Mouse (Mus musculus): ENCODE data around the gene Lrp3. TPM values are rescaled to one million over a fixed set of nuclear protein-coding genes. Genes with fewer than 3 reads are reported as not detected.

Lrp3 gene
- polyA plus RNA-seq, 1 experiment from 2014 or later: 1.6 TPM

GRCm38 (mm10) chr7:35232796-35233455 lies 17.6 kb upstream of the Lrp3 start:
- Histone ChIP-seq H3K4me2 (0 out of 2 replicates have a peak overlapping the region, but pooled peaks have one; percentile 72), H3K9ac (no peak overlapping the region), H3K27me3 (replicated peaks) (no peaks in the 10 kb centered on the region), H3K4me3 (no peak overlapping the region), H3K27ac (replicated peaks) (no peak overlapping the region), H3K36me3 (no peaks in the 10 kb centered on the region), H3K9me3 (no peaks in the 10 kb centered on the region), H3K4me1 (peaks cover 6% of the 10 kb centered on the region)
- ATAC-seq (ENCODE audit: extremely low read depth, insufficient number of reproducible peaks, low FRiP score, low TSS enrichment): no peak
- 35% methylated on average over 13 of the region's 13 CpGs for WGBS

DNA sequence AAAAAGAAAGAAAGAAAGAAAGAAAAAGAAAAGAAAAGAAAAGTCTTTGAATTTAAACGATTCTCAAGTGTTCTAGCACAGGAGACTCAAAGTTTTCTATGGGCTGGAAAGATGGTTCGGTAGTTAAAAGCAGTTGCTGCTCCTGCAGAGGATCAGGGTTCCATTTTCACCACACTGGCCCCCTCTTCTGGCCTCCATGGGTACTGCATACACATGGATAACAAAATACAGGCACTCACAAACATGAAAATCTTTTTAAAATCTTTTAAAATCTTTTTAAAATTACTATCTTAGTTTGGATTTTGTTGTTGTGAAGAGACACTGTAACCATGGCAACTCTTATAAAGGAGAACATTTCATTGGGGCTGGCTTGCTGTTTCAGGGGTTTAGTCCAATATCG lies 15.0 kb upstream of the Lrp3 start:
- no peaks in the 10 kb centered on the region for H3K27me3 ChIP-seq (replicated peaks)
- H3K36me3 ChIP-seq: no peaks in the 10 kb centered on the region
- 0 out of 2 replicates have a peak, but pooled peaks cover under 1% of the 10 kb centered on the region for H3K4me1 ChIP-seq
- H3K27ac ChIP-seq (replicated peaks): no peak overlapping the region
- H3K4me2 ChIP-seq: no peak overlapping the region
- ATAC-seq (ENCODE audit: extremely low read depth, insufficient number of reproducible peaks, low FRiP score, low TSS enrichment): no peak
- 63% methylated on average over 3 of the region's 3 CpGs for WGBS
- H3K4me3 ChIP-seq: no peak overlapping the region
- no peak overlapping the region for H3K9ac ChIP-seq
- H3K9me3 ChIP-seq: no peaks in the 10 kb centered on the region

GRCm38 (mm10) chr7:35220694-35221365 lies 5.5 kb upstream of the Lrp3 start:
- Histone ChIP-seq H3K4me3 (no peak overlapping the region), H3K4me2 (no peak overlapping the region), H3K9me3 (no peaks in the 10 kb centered on the region), H3K9ac (no peak overlapping the region), H3K27me3 (replicated peaks) (peaks cover 23% of the 10 kb centered on the region), H3K27ac (replicated peaks) (no peak overlapping the region), H3K36me3 (no peaks in the 10 kb centered on the region), H3K4me1 (peaks cover under 1% of the 10 kb centered on the region; the same call in 1 of the 2 replicates)
- no peak for ATAC-seq (ENCODE audit: extremely low read depth, insufficient number of reproducible peaks, low FRiP score, low TSS enrichment)
- WGBS: 64% methylated on average over 9 of the region's 9 CpGs

- peak overlapping the region; percentile 68 for H3K4me3 ChIP-seq
- WGBS: 44% methylated on average over 5 of the region's 5 CpGs
- ATAC-seq (ENCODE audit: extremely low read depth, insufficient number of reproducible peaks, low FRiP score, low TSS enrichment): no peak
- H3K36me3 ChIP-seq: no peaks in the 10 kb centered on the region
- H3K4me1 ChIP-seq: peaks cover 15% of the 10 kb centered on the region
- H3K9ac ChIP-seq: 0 out of 2 replicates have a peak overlapping the region, but pooled peaks have one; percentile 40
- H3K9me3 ChIP-seq: no peaks in the 10 kb centered on the region
- peaks cover 50% of the 10 kb centered on the region for H3K27me3 ChIP-seq (replicated peaks)
- peak overlapping the region; percentile 92 for H3K4me2 ChIP-seq
- no peak overlapping the region for H3K27ac ChIP-seq (replicated peaks)
These were observed 433 bp upstream of the Lrp3 start for GRCm38 (mm10) chr7:35215731-35216130.

DNA sequence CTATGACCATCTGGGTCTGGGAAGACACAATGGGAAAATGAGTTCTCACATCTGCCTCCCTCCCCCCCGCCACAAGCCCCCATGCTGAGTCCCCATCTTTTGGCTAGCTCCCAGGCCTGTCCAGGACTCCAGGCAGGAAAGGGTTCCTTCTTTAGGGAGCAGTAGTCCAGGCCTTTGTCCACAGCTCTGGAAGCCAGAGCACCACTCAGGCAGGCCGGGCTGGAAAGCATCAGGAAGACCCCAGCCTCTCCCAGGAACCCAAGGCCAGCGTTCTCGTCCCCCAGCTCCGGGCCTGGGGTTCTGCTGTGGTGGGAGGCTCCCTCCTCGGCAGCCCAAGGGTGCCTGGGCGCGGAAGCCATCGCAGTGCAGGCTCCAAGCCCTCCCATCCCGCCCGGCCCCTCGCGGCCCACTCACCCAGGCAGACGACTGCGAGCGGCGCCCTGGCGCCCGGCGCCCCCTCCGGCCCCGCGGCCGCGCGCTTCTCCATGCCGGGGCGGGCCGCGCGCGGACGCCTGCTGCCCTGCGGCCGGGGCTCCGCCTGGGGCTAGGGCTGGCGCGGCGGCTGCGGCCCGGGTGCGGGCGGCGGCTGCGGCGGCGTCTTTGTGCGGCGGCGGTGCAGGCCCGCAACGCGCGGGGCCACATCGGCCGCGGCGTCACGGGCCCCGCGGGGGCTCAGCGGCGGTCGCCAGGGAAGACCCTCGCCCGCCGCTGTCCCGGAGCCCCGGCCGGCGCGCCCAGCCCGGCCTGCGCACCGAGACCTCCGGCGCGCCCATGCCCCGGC lies 666 bp downstream of the Lrp3 start:
- H3K4me2 ChIP-seq: peak overlapping the region; percentile 92
- H3K27ac ChIP-seq (replicated peaks): no peak overlapping the region
- H3K9me3 ChIP-seq: no peaks in the 10 kb centered on the region
- no peaks in the 10 kb centered on the region for H3K36me3 ChIP-seq
- peaks cover 50% of the 10 kb centered on the region for H3K27me3 ChIP-seq (replicated peaks)
- ATAC-seq (ENCODE audit: extremely low read depth, insufficient number of reproducible peaks, low FRiP score, low TSS enrichment): no peak; the same call in 1 of the 2 replicates
- H3K4me3 ChIP-seq: peak overlapping the region; percentile 68
- 0% methylated on average over 65 of the region's 79 CpGs for WGBS
- H3K9ac ChIP-seq: peak overlapping the region; percentile 84
- H3K4me1 ChIP-seq: peaks cover 15% of the 10 kb centered on the region

- Histone ChIP-seq H3K4me1 (peaks cover 15% of the 10 kb centered on the region), H3K36me3 (0 out of 2 replicates have a peak, but pooled peaks cover 2% of the 10 kb centered on the region), H3K27ac (replicated peaks) (no peak overlapping the region), H3K4me2 (no peak overlapping the region), H3K27me3 (replicated peaks) (peaks cover 35% of the 10 kb centered on the region), H3K9me3 (no peaks in the 10 kb centered on the region), H3K9ac (no peak overlapping the region), H3K4me3 (no peak overlapping the region)
- WGBS: 84% methylated on average over 4 of the region's 4 CpGs
- no peak for ATAC-seq (ENCODE audit: extremely low read depth, insufficient number of reproducible peaks, low FRiP score, low TSS enrichment)
These were observed 3.5 kb downstream of the Lrp3 start for GRCm38 (mm10) chr7:35211791-35212190.

- H3K4me2 ChIP-seq: no peak overlapping the region
- H3K36me3 ChIP-seq: peaks cover 38% of the 10 kb centered on the region
- H3K4me1 ChIP-seq: no peaks in the 10 kb centered on the region
- no peak overlapping the region for H3K4me3 ChIP-seq
- H3K9me3 ChIP-seq: no peaks in the 10 kb centered on the region
- ATAC-seq (ENCODE audit: extremely low read depth, insufficient number of reproducible peaks, low FRiP score, low TSS enrichment): no peak
- H3K9ac ChIP-seq: no peak overlapping the region
- no peak overlapping the region for H3K27ac ChIP-seq (replicated peaks)
- peaks cover 19% of the 10 kb centered on the region for H3K27me3 ChIP-seq (replicated peaks)
These were observed 15.5 kb downstream of the Lrp3 start for GRCm38 (mm10) chr7:35199755-35200154.

DNA sequence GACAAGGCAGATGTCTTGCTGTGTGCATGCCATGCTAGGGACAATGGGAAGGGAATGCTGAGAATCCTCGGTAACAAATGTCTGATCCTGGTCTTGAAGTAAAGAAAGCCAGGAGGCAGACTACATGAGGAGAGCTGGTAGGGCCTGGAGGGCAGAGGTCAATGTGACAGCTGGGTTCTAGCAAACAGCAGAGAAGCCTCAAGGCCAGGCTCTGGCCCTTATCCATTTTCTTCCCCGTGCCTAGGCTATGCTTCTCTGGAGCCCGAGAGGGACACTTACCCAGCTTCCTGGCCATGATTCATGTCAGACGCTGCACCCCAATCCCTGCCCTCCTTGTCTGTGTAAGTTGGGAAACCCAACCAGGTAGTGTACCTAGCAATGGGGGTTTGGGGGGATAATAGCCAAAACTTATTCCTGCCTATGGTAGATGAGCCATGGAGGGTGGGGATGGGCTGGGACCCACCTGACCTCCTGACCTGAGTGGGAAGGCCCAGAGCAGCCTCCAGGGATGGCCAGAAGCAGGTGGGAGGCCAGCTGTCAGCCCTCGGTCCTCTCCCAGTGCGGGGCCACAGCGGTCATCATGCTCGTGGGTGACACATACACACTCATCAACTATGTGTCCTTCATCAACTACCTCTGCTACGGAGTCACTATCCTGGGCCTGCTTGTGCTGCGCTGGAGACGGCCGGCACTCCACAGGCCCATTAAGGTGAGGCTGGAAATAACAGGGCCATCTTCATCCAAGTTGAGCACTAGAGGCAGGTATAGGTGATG lies 16.1 kb downstream of the Lrp3 start:
- Histone ChIP-seq H3K27me3 (replicated peaks) (peaks cover 19% of the 10 kb centered on the region), H3K4me1 (no peaks in the 10 kb centered on the region), H3K36me3 (peaks cover 34% of the 10 kb centered on the region), H3K4me3 (no peak overlapping the region), H3K9me3 (no peaks in the 10 kb centered on the region), H3K4me2 (no peak overlapping the region), H3K9ac (no peak overlapping the region), H3K27ac (replicated peaks) (no peak overlapping the region)
- ATAC-seq (ENCODE audit: extremely low read depth, insufficient number of reproducible peaks, low FRiP score, low TSS enrichment): no peak
- WGBS: 83% methylated on average over 12 of the region's 12 CpGs

DNA sequence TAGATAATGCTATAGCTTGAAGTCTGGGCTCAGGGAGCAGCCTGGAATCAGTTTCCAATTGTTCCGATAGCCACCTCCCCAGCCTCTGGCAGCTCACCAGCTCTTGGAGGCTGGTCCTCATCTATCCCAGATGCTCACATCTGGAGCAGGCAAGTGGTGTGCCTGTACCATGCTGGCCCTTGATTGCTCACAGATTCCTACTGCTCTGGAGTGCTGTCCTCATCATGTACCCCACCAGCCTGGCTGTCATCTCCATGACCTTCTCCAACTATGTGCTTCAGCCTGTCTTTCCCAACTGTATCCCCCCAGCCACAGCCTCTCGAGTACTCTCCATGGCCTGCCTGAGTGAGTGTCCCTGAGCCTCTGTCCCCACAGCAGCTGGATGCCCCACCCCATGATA lies 18.3 kb downstream of the Lrp3 start:
- Histone ChIP-seq H3K4me1 (no peaks in the 10 kb centered on the region), H3K36me3 (peaks cover 14% of the 10 kb centered on the region), H3K4me2 (no peak overlapping the region), H3K27me3 (replicated peaks) (peaks cover 29% of the 10 kb centered on the region), H3K9ac (no peak overlapping the region), H3K4me3 (no peak overlapping the region), H3K27ac (replicated peaks) (no peak overlapping the region), H3K9me3 (no peaks in the 10 kb centered on the region)
- no peak for ATAC-seq (ENCODE audit: extremely low read depth, insufficient number of reproducible peaks, low FRiP score, low TSS enrichment)
- 61% methylated on average over 2 of the region's 2 CpGs for WGBS

GRCm38 (mm10) chr7:35191276-35191675 lies 24.0 kb downstream of the Lrp3 start:
- no peak overlapping the region for H3K9ac ChIP-seq
- H3K27me3 ChIP-seq (replicated peaks): peaks cover 73% of the 10 kb centered on the region
- no peak overlapping the region for H3K27ac ChIP-seq (replicated peaks)
- 27% methylated on average over 2 of the region's 2 CpGs for WGBS
- no peak overlapping the region for H3K4me3 ChIP-seq
- ATAC-seq (ENCODE audit: extremely low read depth, insufficient number of reproducible peaks, low FRiP score, low TSS enrichment): no peak
- peaks cover 2% of the 10 kb centered on the region for H3K4me1 ChIP-seq
- H3K36me3 ChIP-seq: no peaks in the 10 kb centered on the region
- H3K9me3 ChIP-seq: no peaks in the 10 kb centered on the region
- H3K4me2 ChIP-seq: no peak overlapping the region

- Histone ChIP-seq H3K27me3 (replicated peaks) (peaks cover 81% of the 10 kb centered on the region), H3K36me3 (no peaks in the 10 kb centered on the region), H3K9ac (no peak overlapping the region), H3K9me3 (no peaks in the 10 kb centered on the region), H3K27ac (replicated peaks) (no peak overlapping the region), H3K4me1 (peaks cover 18% of the 10 kb centered on the region), H3K4me2 (no peak overlapping the region), H3K4me3 (no peak overlapping the region)
- no peak for ATAC-seq (ENCODE audit: extremely low read depth, insufficient number of reproducible peaks, low FRiP score, low TSS enrichment)
- 55% methylated on average over 5 of the region's 5 CpGs for WGBS
These were observed 25.6 kb downstream of the Lrp3 start for GRCm38 (mm10) chr7:35189699-35190098.

Measured in heart, embryonic 13.5 days (tissue).